Mouse (Mus musculus): ENCODE results near the gene Haus6. TPM values are rescaled to one million over a fixed set of nuclear protein-coding genes. Genes with fewer than 3 reads are reported as not detected.

Haus6 gene
- polyA plus RNA-seq, 1 experiment from 2014 or later = 13.7 TPM

DNA sequence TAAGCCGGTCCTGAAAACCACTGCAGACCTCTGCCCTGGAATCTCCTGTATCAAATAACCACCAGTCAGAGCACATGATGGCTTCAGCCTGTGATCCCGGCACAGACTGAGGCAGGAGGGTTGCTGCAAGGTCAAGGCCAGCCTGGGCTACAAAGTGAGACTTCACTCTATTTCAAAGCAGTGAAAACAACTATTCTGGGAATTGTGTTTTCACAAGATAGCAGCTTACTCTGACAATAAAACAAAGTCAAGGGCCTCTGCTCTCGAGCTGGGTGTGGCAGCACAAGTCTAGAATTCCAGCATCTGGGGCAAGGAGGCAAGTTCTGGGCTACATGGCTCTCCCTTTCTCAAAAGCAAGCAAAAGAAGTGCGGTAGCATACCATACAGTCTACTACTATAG is 52.8 kb downstream of the Haus6 start:
- WGBS = 61% methylated on average over 4 of the region's 4 CpGs

DNA sequence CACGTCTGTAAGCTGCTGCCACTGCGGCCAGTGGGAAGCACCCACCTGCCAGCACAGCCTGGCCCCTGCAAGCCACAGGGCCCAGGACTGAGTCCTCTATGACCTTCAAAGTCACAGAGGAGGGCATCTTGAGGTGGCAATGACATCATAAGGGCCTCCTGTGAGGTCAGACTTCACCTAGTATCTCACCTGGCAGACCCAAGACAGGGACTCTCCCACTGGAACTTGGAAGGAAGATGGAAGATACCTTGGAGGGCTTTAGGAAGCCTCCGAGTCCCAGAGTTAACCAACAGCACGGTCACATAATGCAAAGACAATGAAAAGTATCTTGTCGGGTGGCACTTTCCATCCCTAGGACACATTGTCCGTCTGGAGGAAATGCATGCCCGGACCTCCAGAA is 53.6 kb downstream of the Haus6 start, which contains the start of gene Saxo1:
Gene Saxo1, minus strand, starts transcription at position 101 of the 400 bp plus-strand sequence.
- no peaks in the 10 kb centered on the region for H3K27me3 ChIP-seq (replicated peaks)
- no peaks in the 10 kb centered on the region for H3K9me3 ChIP-seq
- no peak for ATAC-seq
- no peak within 1 kb of the TSS for H3K27ac ChIP-seq
- no peaks in the 10 kb centered on the region for H3K4me1 ChIP-seq (replicated peaks)
- H3K4me3 ChIP-seq (replicated peaks) = no peak within 1 kb of the TSS
- WGBS = 92% methylated on average over 7 of the region's 7 CpGs
- H3K36me3 ChIP-seq = no peaks in the 10 kb centered on the region
- no peak within 1 kb of the TSS for H3K9ac ChIP-seq
- no peak within 1 kb of the TSS for H3K4me2 ChIP-seq (replicated peaks)

More for the DNA sequence above, 52.8 kb downstream of the Haus6 start:
- no peaks in the 10 kb centered on the region for H3K9me3 ChIP-seq
- no peak overlapping the region for H3K9ac ChIP-seq
- no peak overlapping the region for H3K27ac ChIP-seq
- H3K4me3 ChIP-seq (replicated peaks) = no peak overlapping the region
- ATAC-seq = no peak
- no peaks in the 10 kb centered on the region for H3K36me3 ChIP-seq
- H3K27me3 ChIP-seq (replicated peaks) = no peaks in the 10 kb centered on the region
- H3K4me1 ChIP-seq (replicated peaks) = no peaks in the 10 kb centered on the region
- H3K4me2 ChIP-seq (replicated peaks) = no peak overlapping the region

- Histone ChIP-seq H3K4me2 (replicated peaks) (no peak overlapping the region), H3K27me3 (replicated peaks) (no peaks in the 10 kb centered on the region), H3K9ac (no peak overlapping the region), H3K4me3 (replicated peaks) (no peak overlapping the region), H3K27ac (no peak overlapping the region), H3K9me3 (no peaks in the 10 kb centered on the region), H3K36me3 (no peaks in the 10 kb centered on the region), H3K4me1 (replicated peaks) (no peaks in the 10 kb centered on the region)
- no peak for ATAC-seq
- WGBS = 73% methylated on average over 7 of the region's 7 CpGs
Measured at GRCm38 (mm10) chr4:86557371-86557770, 54.5 kb downstream of the Haus6 start.

DNA sequence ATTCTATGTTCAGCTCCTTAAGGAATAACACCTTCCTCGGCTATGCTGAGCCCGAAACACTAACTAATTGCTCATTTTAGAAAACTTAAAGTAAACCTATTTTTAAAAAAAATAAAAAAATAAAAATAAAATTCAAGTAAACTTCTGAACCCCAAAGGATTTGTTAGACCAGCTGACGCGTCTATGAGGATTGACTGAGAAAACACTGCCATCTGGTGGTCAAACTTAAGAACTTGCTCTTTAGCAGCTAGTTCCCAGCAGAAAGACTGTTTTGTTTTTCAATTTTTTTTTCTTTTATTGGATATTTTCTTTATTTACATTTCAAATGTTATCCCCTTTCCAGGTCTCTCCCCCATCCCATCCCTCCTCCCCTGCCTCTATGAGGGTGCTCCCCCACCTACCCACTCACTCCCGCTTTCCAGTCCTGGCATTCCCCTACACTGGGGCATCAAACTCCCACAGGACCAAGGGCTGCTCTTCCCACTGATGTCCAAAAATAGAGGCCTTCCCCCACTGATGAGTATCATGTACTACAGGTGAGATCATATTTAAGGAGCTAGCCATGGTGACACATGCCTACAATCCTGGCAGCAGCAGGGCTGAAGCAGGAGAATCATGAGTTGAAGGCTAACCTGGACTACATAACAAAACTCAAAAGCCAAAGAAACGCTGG is 56.7 kb downstream of the Haus6 start:
- peak; percentile 49; the same call in 1 of the 2 replicates for ATAC-seq
- H3K9ac ChIP-seq = no peak overlapping the region
- no peak overlapping the region for H3K4me3 ChIP-seq (replicated peaks)
- H3K9me3 ChIP-seq = no peaks in the 10 kb centered on the region
- WGBS = 23% methylated on average over 6 of the region's 6 CpGs
- H3K36me3 ChIP-seq = no peaks in the 10 kb centered on the region
- H3K27ac ChIP-seq = no peak overlapping the region
- H3K4me2 ChIP-seq (replicated peaks) = no peak overlapping the region
- H3K4me1 ChIP-seq (replicated peaks) = no peaks in the 10 kb centered on the region
- no peaks in the 10 kb centered on the region for H3K27me3 ChIP-seq (replicated peaks)

DNA sequence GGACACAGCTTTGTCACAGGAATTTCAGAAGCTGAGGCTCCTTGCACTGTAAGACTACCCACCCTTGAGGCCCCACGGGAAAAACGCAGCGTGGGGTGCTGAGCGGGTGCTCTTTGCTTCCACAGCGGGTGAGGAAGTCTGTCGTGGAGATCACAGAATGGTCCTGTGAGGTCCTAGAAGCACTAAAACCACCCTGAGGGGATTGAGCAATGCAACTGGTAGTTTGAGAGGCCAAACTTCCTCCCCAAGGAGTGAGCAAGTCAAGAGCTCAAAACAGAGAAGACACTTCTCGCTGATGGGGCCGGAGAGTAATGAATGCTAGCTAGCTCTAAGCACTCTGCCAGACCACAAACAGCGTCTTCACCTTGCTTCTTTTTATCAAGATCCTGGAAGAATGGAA is 63.5 kb downstream of the Haus6 start:
- H3K27me3 ChIP-seq (replicated peaks) = no peaks in the 10 kb centered on the region
- no peak overlapping the region for H3K4me2 ChIP-seq (replicated peaks)
- H3K9ac ChIP-seq = no peak overlapping the region
- H3K27ac ChIP-seq = no peak overlapping the region
- no peak for ATAC-seq
- no peaks in the 10 kb centered on the region for H3K4me1 ChIP-seq (replicated peaks)
- H3K9me3 ChIP-seq = no peaks in the 10 kb centered on the region
- no peak overlapping the region for H3K4me3 ChIP-seq (replicated peaks)
- no peaks in the 10 kb centered on the region for H3K36me3 ChIP-seq
- 79% methylated on average over 9 of the region's 9 CpGs for WGBS

DNA sequence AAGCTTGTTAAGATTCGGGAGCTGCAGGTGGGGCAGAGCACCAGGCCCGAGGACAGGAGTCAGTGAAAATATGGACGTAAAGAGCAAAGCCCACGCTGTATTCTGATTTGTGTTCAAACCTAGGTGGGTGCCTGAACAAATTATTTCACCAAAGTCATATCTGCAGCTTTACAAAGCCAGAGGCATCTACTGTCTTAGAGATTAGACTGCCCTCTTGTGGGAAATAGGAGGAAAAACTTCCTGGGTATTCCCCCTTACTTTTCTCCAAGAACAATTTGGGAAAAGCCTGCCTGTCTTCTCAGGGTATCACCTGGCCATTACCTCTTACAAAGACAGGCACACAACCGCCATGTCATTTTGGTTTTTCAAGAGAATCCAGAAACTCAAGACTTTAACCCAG is 66.2 kb downstream of the Haus6 start:
- WGBS = 48% methylated on average over 5 of the region's 5 CpGs

GRCm38 (mm10) chr4:86543999-86544398 is 67.9 kb downstream of the Haus6 start:
- Histone ChIP-seq H3K27ac (no peak overlapping the region), H3K4me1 (replicated peaks) (no peaks in the 10 kb centered on the region), H3K9me3 (no peaks in the 10 kb centered on the region), H3K4me2 (replicated peaks) (no peak overlapping the region), H3K9ac (no peak overlapping the region), H3K4me3 (replicated peaks) (no peak overlapping the region), H3K27me3 (replicated peaks) (no peaks in the 10 kb centered on the region), H3K36me3 (no peaks in the 10 kb centered on the region)
- 89% methylated on average over 3 of the region's 3 CpGs for WGBS
- no peak for ATAC-seq

More for the DNA sequence above, 66.2 kb downstream of the Haus6 start:
- H3K27me3 ChIP-seq (replicated peaks) = no peaks in the 10 kb centered on the region
- H3K9me3 ChIP-seq = no peaks in the 10 kb centered on the region
- H3K4me2 ChIP-seq (replicated peaks) = no peak overlapping the region
- no peak overlapping the region for H3K27ac ChIP-seq
- H3K9ac ChIP-seq = no peak overlapping the region
- H3K4me1 ChIP-seq (replicated peaks) = no peaks in the 10 kb centered on the region
- H3K4me3 ChIP-seq (replicated peaks) = no peak overlapping the region
- H3K36me3 ChIP-seq = no peaks in the 10 kb centered on the region
- ATAC-seq = 0 out of 2 replicates have a peak, but pooled peaks have one; percentile 31

- no peak overlapping the region for H3K4me2 ChIP-seq (replicated peaks)
- 80% methylated on average over 1 of the region's 1 CpGs for WGBS
- no peaks in the 10 kb centered on the region for H3K36me3 ChIP-seq
- H3K27ac ChIP-seq = no peak overlapping the region
- no peaks in the 10 kb centered on the region for H3K9me3 ChIP-seq
- H3K9ac ChIP-seq = no peak overlapping the region
- no peaks in the 10 kb centered on the region for H3K27me3 ChIP-seq (replicated peaks)
- no peak for ATAC-seq
- H3K4me3 ChIP-seq (replicated peaks) = no peak overlapping the region
- H3K4me1 ChIP-seq (replicated peaks) = no peaks in the 10 kb centered on the region
Measured at GRCm38 (mm10) chr4:86541573-86541972, 70.3 kb downstream of the Haus6 start.

DNA sequence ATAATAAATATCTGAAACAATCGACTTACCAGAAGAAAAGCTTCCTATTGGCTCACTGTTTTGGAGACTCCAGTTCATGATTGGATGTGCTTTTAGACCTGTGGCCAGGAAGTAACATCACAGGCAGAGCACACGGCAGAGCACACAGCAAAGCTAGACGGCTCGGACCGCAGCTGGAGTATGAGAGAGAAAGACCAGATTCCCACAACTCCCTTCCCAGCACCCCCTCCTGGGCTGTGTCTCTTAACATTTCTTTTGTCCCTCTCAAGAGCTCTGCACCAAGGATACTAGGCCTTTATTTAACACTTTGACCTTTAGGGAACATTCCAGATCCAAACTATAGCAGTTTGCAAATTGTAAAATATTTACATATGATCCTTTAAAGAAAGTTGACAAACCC is 72.9 kb downstream of the Haus6 start:
- Histone ChIP-seq H3K4me2 (replicated peaks) (no peak overlapping the region), H3K9me3 (no peaks in the 10 kb centered on the region), H3K27ac (no peak overlapping the region), H3K4me3 (replicated peaks) (no peak overlapping the region), H3K27me3 (replicated peaks) (no peaks in the 10 kb centered on the region), H3K4me1 (replicated peaks) (no peaks in the 10 kb centered on the region), H3K36me3 (no peaks in the 10 kb centered on the region), H3K9ac (no peak overlapping the region)
- no peak for ATAC-seq
- WGBS = 92% methylated on average over 5 of the region's 5 CpGs

GRCm38 (mm10) chr4:86537972-86538371 is 73.9 kb downstream of the Haus6 start:
- Histone ChIP-seq H3K9me3 (no peaks in the 10 kb centered on the region), H3K27ac (no peak overlapping the region), H3K36me3 (no peaks in the 10 kb centered on the region), H3K4me1 (replicated peaks) (no peaks in the 10 kb centered on the region), H3K27me3 (replicated peaks) (no peaks in the 10 kb centered on the region), H3K4me3 (replicated peaks) (no peak overlapping the region), H3K9ac (no peak overlapping the region), H3K4me2 (replicated peaks) (no peak overlapping the region)
- WGBS = 48% methylated on average over 4 of the region's 4 CpGs
- no peak for ATAC-seq

GRCm38 (mm10) chr4:86534091-86534481 is 77.8 kb downstream of the Haus6 start:
- no peaks in the 10 kb centered on the region for H3K27me3 ChIP-seq (replicated peaks)
- ATAC-seq = no peak
- H3K9ac ChIP-seq = no peak overlapping the region

DNA sequence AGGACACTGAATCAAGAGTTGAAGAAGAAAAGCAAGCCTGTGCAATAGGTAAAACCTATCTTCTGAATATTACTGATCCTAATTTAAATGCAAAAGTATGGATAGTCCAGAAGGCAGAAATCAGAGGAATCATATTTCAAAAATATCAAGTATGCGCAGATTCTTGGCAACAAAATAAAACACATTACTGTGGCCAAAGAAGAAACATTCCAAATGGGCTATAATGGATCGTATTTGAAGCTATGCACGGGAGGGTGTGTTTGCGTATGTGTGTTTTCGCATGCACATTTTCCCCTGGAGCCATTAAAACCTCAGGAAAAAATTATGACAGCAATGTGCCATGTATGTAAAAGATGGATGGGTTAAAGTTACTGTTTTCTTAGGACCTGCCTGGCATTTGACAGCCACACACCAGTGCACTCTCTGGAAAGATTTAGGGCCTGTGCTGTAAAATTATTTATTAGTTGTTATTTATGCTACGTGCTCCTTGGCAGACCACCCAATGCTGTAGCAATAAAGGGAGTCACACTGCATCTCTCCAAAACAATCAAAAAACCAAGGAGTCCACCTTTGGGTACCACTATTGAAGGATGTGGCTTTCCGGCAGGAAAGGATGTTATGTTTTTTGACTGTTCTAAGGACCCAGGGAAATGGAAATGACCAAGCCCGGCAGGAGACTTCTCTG is 78.3 kb downstream of the Haus6 start:
- no peak overlapping the region for H3K4me2 ChIP-seq (replicated peaks)
- no peak for ATAC-seq
- no peaks in the 10 kb centered on the region for H3K4me1 ChIP-seq (replicated peaks)
- no peak overlapping the region for H3K9ac ChIP-seq
- no peaks in the 10 kb centered on the region for H3K36me3 ChIP-seq
- no peak overlapping the region for H3K4me3 ChIP-seq (replicated peaks)
- no peaks in the 10 kb centered on the region for H3K9me3 ChIP-seq
- WGBS = 63% methylated on average over 8 of the region's 8 CpGs
- H3K27me3 ChIP-seq (replicated peaks) = no peaks in the 10 kb centered on the region
- H3K27ac ChIP-seq = no peak overlapping the region

More at GRCm38 (mm10) chr4:86534091-86534481, 77.8 kb downstream of the Haus6 start:
- Histone ChIP-seq H3K4me1 (replicated peaks) (no peaks in the 10 kb centered on the region), H3K36me3 (no peaks in the 10 kb centered on the region), H3K4me3 (replicated peaks) (no peak overlapping the region), H3K27ac (no peak overlapping the region), H3K9me3 (no peaks in the 10 kb centered on the region), H3K4me2 (replicated peaks) (no peak overlapping the region)
- 66% methylated on average over 5 of the region's 5 CpGs for WGBS

GRCm38 (mm10) chr4:86529161-86529560 is 82.7 kb downstream of the Haus6 start:
- Histone ChIP-seq H3K4me3 (replicated peaks) (no peak overlapping the region), H3K27me3 (replicated peaks) (no peaks in the 10 kb centered on the region), H3K36me3 (no peaks in the 10 kb centered on the region), H3K9ac (no peak overlapping the region), H3K9me3 (no peaks in the 10 kb centered on the region), H3K4me2 (replicated peaks) (no peak overlapping the region), H3K27ac (no peak overlapping the region), H3K4me1 (replicated peaks) (no peaks in the 10 kb centered on the region)
- ATAC-seq = no peak
- 71% methylated on average over 6 of the region's 6 CpGs for WGBS

Data from intestine, embryonic 15.5 days (tissue).